Mouse (Mus musculus) bone marrow, adult 2 months (tissue): ENCODE measurements around the gene Pdcd5. TPM values are rescaled to one million over a fixed set of nuclear protein-coding genes. Genes with fewer than 3 reads are reported as not detected.
A peak's percentile ranks its signal among the peaks of the same experiment; 100 is the strongest.

Experiments
- H3K27ac ChIP-seq: fragments of 200-500 bp; 2 replicates; pipeline ENCODE4 v1.5.1; 2012; ENCODE audit warnings: low read depth, mild to moderate bottlenecking, control low read depth, inconsistent platforms, low read length; ENCODE audit not compliant: control insufficient read depth, poor library complexity, insufficient read depth
- H3K4me1 ChIP-seq: fragments of 200-500 bp; 2 replicates; pipeline ENCODE4 v1.6.1; 2011; ENCODE audit warnings: low read length; ENCODE audit not compliant: control insufficient read depth, insufficient read depth
- H3K4me3 ChIP-seq: fragments of 200-500 bp; replicated peaks from 2 replicates; pipeline ENCODE3; 2011; ENCODE audit warnings: mild to moderate bottlenecking, low read depth, low read length, control low read depth; ENCODE audit not compliant: control insufficient read depth
- CTCF ChIP-seq: fragments of 200-500 bp; IDR thresholded peaks from 2 replicates; pipeline ENCODE4 v1.5.1; 2011; ENCODE audit warnings: low read length, control low read depth; ENCODE audit not compliant: control insufficient read depth, insufficient read depth
- POLR2A ChIP-seq: fragments of 200-500 bp; IDR thresholded peaks from 2 replicates; pipeline ENCODE4 v1.6.1; 2011; ENCODE audit warnings: low read depth, mild to moderate bottlenecking, control low read depth, low read length, borderline replicate concordance; ENCODE audit not compliant: control insufficient read depth
- WGBS: fragments of 180-500 bp; shearing (Covaris S2); methylation state at CpG from one replicate; pipeline ENCODE4 v1.1.7; 2018; 5-methylcytosine and 5-hydroxymethylcytosine counted together
- polyA plus RNA-seq: library from polyadenylated mRNA; stranded (reverse); fragments of >200 nt; gene quantifications from 2 replicates; pipeline ENCODE4 v1.2.4, GENCODE M21; 2011; ENCODE audit warnings: low replicate concordance; ENCODE audit not compliant: missing spikeins, insufficient read depth, insufficient read length

The Pdcd5 gene
- polyA plus RNA-seq: 53.5 and 89.4 TPM in 2 replicates

GRCm38 (mm10) chr7:35647101-35647698 lies at the start of gene Pdcd5:
Gene Pdcd5 (minus strand): TSS chr7:35647521.
- TF ChIP-seq CTCF: no peak
- TF ChIP-seq POLR2A: peak; percentile 44; the same call in 1 of the 2 replicates
- H3K27ac ChIP-seq: peak within 1 kb of the TSS; percentile 36; the same call in 1 of the 2 replicates
- under 1% methylated on average over 63 of the region's 64 CpGs for WGBS
- peak within 1 kb of the TSS; percentile 90 for H3K4me3 ChIP-seq
- no peaks in the 10 kb centered on the region; the same call in 1 of the 2 replicates for H3K4me1 ChIP-seq

GRCm38 (mm10) chr7:35692641-35693040 lies 45.3 kb upstream of the Pdcd5 start:
- Histone ChIP-seq H3K27ac (no peak overlapping the region), H3K4me1 (no peaks in the 10 kb centered on the region), H3K4me3 (no peak overlapping the region)
- TF ChIP-seq CTCF: no peak
- TF ChIP-seq POLR2A: no peak
- WGBS: 85% methylated on average over 12 of the region's 12 CpGs

GRCm38 (mm10) chr7:35692117-35692516 lies 44.8 kb upstream of the Pdcd5 start:
- WGBS: 81% methylated on average over 14 of the region's 14 CpGs

GRCm38 (mm10) chr7:35688781-35689349 lies 41.5 kb upstream of the Pdcd5 start:
- TF ChIP-seq POLR2A (no peak), CTCF (no peak)
- 82% methylated on average over 11 of the region's 11 CpGs for WGBS
- Histone ChIP-seq H3K4me3 (no peak overlapping the region), H3K4me1 (no peaks in the 10 kb centered on the region; the same call in 1 of the 2 replicates), H3K27ac (no peak overlapping the region)

More at GRCm38 (mm10) chr7:35692117-35692516, 44.8 kb upstream of the Pdcd5 start:
- Histone ChIP-seq H3K4me1 (no peaks in the 10 kb centered on the region), H3K27ac (no peak overlapping the region), H3K4me3 (no peak overlapping the region)
- TF ChIP-seq POLR2A (no peak), CTCF (no peak)

- Histone ChIP-seq H3K27ac (no peak overlapping the region), H3K4me1 (no peaks in the 10 kb centered on the region; the same call in 1 of the 2 replicates), H3K4me3 (no peak overlapping the region)
- WGBS: 90% methylated on average over 9 of the region's 9 CpGs
- TF ChIP-seq POLR2A (no peak), CTCF (no peak)
These were observed 41.0 kb upstream of the Pdcd5 start for GRCm38 (mm10) chr7:35688276-35688675.

GRCm38 (mm10) chr7:35687229-35687628 lies 39.9 kb upstream of the Pdcd5 start:
- 58% methylated on average over 10 of the region's 10 CpGs for WGBS
- Histone ChIP-seq H3K4me1 (no peaks in the 10 kb centered on the region; the same call in 1 of the 2 replicates), H3K27ac (no peak overlapping the region), H3K4me3 (no peak overlapping the region)
- TF ChIP-seq POLR2A (no peak), CTCF (no peak)

- H3K4me1 ChIP-seq: no peaks in the 10 kb centered on the region; the same call in 1 of the 2 replicates
- H3K27ac ChIP-seq: no peak overlapping the region
- TF ChIP-seq POLR2A (no peak), CTCF (peak; percentile 88)
- no peak overlapping the region for H3K4me3 ChIP-seq
- 32% methylated on average over 13 of the region's 13 CpGs for WGBS
These were observed 39.4 kb upstream of the Pdcd5 start for GRCm38 (mm10) chr7:35686756-35687155.

- 85% methylated on average over 11 of the region's 11 CpGs for WGBS
- H3K4me1 ChIP-seq: no peaks in the 10 kb centered on the region; the same call in 1 of the 2 replicates
- TF ChIP-seq POLR2A: no peak
- no peak for TF ChIP-seq CTCF
These were observed 38.9 kb upstream of the Pdcd5 start for GRCm38 (mm10) chr7:35686216-35686615.

GRCm38 (mm10) chr7:35683409-35684122 lies 36.2 kb upstream of the Pdcd5 start:
- Histone ChIP-seq H3K4me3 (no peak overlapping the region), H3K4me1 (no peaks in the 10 kb centered on the region; the same call in 1 of the 2 replicates), H3K27ac (no peak overlapping the region)
- TF ChIP-seq POLR2A: no peak
- TF ChIP-seq CTCF: no peak
- 77% methylated on average over 6 of the region's 6 CpGs for WGBS

More at GRCm38 (mm10) chr7:35686216-35686615, 38.9 kb upstream of the Pdcd5 start:
- no peak overlapping the region for H3K27ac ChIP-seq
- no peak overlapping the region for H3K4me3 ChIP-seq
